Mouse (Mus musculus) heart, postnatal 25 days (tissue): ENCODE results near the gene Olfr507. TPM values are rescaled to one million over a fixed set of nuclear protein-coding genes. Genes with fewer than 3 reads are reported as not detected.
"Not testable (repeated sequence)": the region's sequence is repeated elsewhere in the genome, so short reads cannot be mapped to it uniquely, and the experiment has no call there.

Experiments
- DNase-seq: peaks from one replicate; pipeline ENCODE4 v3.0.0; 2022; ENCODE audit warnings: low spot score
- intact Hi-C: fragments of 180-260 bp; cut with DNase I; formaldehyde crosslinking; loops from one replicate; pipeline ENCODE4 v1.15.1; 2025
- total RNA-seq, 2 experiments: library from RNA; stranded (reverse); gene quantifications; 2 replicates each; pipeline ENCODE4 v1.2.3; 2021

Olfr507 gene
- not detected for total RNA-seq

DNA sequence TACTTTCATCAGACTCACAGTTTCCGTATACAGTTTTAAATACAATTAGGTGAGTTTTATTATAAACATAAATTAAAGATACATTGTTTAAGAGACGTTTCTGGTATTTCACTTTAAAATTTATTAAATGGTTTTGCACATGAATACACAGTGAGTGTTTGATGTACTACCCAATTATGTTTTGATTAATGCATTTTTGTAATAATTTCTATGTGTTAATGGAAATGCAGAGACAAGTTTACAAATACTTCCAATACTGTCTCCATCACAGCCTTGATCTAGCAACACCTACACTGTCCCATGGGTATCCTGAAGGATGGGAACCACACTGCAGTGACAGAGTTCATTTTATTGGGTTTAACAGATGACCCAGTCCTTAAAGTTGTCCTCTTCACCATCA, at the start of gene Olfr507:
Gene Olfr507 (plus strand): TSS at position 301 of the 400 bp plus-strand sequence.
- no peak for DNase-seq
- intact Hi-C loops, result no loop called here

- intact Hi-C loops, result no loop called here
- DNase-seq, result no peak
Observed at GRCm38 (mm10) chr7:108589797-108590196, 31.8 kb upstream of the Olfr507 start.

DNA sequence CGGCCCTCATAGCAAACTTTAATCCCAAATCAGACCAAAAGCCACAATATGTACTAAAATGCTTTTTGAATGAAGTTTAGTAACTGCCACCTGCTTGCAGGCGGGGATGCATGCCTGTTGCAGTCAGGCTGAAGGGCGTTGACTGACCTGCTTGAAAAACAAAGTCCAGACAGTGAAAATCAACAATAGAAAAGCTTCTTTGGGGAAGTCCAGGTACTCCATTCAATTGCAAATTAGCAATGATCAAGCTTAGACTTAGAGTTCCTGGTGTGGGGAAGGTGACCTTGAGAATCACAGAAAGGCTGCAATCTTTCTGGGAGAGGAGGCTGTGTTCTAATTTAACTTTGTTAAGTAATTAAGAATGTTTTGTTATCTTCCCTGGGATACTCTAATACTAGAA, 19.7 kb upstream of the Olfr507 start:
- intact Hi-C loops, DNase-seq: not testable (repeated sequence)

GRCm38 (mm10) chr7:108610487-108610886, 11.1 kb upstream of the Olfr507 start, which contains the start of gene Olfr506:
Gene Olfr506, plus strand, starts transcription at chr7:108610787.
- intact Hi-C loops, result no loop called here
- DNase-seq, result no peak

DNA sequence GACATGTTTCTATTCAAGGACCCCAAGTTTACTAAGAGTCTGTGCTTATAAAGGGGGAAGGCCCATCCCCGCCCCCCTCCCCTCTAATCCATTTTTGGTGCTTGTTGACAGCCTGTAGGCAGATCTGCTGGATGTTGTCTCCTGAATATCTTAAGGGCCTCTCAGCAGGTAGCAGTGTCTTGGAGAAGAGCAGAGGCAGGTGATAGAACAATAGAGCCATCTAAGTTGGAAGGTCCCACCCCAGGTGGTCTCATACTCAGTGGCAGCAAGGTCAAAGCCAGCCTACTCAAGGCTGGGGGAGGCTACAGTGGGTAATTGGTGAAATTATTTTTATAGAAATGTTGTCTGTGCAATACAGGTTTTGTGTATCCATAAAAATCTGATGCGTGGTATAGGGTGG, 7.5 kb upstream of the Olfr507 start:
- intact Hi-C loops, result no loop called here
- DNase-seq, result no peak

DNA sequence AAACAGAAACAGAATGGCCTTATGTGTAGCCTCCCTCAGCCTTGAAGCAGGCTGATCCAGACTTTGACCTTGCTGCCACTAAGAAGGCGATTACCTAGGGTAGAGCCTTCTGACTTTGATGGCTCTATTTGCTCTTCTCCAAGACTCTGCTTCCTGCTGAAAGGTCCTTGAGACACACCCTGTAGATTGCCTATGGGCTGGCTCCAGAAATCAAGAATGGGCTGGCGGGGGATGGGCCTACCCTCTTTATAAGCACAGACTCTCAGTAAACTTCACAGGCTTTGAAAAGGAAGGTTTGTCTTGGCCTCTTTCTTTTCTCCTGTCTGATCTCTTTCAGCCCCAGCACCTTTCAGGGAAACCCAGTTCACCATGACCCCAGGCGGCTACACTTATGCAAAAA, 4.8 kb upstream of the Olfr507 start:
- DNase-seq, intact Hi-C loops: not testable (repeated sequence)

GRCm38 (mm10) chr7:108629694-108630093, 8.1 kb downstream of the Olfr507 start, which contains the start of gene Olfr508:
Gene Olfr508, plus strand, starts transcription at chr7:108629994.
- no peak for DNase-seq
- intact Hi-C loops, result no loop called here

DNA sequence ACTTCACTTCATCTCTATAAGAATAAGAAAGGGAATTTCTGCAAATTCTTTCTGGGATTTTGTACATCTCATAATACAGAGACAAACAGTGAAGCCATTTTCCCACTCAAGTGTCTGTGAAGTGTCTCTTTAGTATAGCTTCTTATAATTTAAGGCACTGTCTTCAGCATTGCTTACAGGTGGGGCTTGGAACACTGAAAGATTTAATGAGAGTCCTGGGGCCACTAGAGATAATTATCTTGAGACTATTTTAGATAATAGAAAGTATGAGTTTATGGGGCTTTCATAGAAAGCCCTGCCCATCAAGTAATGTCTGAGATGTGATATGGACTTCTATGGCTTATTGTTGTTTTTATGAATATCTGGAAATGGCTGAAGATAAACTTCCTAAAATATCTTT, 30.2 kb downstream of the Olfr507 start, which contains the start of gene Olfr509:
Gene Olfr509 (minus strand): TSS at position 101 of the 400 bp plus-strand sequence.
- intact Hi-C loops, result no loop called here
- no peak for DNase-seq

DNA sequence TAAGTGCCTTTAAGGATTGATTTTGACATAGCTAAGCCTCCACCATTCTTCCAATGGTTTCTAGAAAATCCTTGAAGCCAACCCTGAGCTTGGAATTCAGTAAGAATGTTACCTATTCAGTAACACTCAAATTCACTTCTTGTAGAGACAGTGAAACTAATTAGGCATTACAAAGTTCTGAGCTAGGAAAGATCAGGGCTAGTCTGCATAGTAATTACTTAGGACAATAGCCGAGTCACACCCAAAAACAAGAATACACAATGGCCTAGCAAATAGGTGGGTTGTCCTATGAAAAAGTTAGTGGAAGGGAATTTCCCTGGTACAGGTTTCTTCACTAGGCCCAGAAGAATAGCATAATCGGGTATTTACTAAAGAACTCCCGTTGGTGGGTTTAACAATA, 40.8 kb downstream of the Olfr507 start:
- intact Hi-C loops, result no loop called here
- no peak for DNase-seq

DNA sequence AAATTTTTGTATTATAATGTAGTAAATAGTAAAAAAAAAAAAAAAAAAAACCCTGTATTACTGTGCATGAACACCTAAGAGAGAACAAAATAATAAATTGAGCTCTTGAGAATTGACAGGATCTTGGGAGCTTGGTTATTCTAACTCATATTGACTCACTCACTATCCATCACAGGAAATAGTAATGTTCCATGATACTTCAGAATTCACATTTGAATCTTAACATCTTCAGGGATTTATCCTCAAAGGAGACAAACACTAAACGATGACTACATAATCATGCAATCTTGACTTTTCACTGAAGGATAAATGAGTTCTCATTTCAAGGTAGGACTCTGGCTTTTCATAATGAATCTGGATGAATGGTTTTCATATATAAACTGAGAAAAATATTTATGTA, 44.5 kb downstream of the Olfr507 start, which contains the start of gene Olfr510:
Gene Olfr510 (plus strand): TSS at position 301 of the 400 bp plus-strand sequence.
- intact Hi-C loops, result no loop called here
- no peak for DNase-seq

DNA sequence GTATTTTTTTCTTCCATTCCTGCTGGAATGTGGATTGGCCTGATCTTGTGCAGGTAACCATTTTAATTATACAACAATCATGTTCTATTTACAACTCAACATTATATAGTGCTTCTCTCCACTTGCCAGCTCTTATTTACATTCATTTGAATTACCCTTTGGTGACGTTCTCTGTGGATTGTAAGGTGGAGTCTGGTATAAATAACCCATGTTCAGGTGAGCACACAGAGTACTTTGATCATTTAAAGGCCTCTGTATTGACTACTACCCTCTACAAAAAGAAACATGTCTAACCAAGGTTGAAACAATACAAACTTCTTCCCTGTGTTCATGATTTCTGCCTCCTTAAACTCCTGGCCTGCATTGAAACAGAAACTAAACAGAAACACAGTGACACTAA, 49.4 kb downstream of the Olfr507 start:
- intact Hi-C loops, result no loop called here

More for the DNA sequence above, 49.4 kb downstream of the Olfr507 start:
- DNase-seq, result no peak

Other genes with a start within 250 kb of the Olfr507 start
- gene Olfr495, start 228.6 kb upstream of the Olfr507 start, total RNA-seq, result not detected
- gene Olfr497, start 201.4 kb upstream of the Olfr507 start, total RNA-seq, result not detected
- gene Olfr498, start 156.5 kb upstream of the Olfr507 start, total RNA-seq, result not detected
- not detected for gene Olfr502, start 96.7 kb upstream of the Olfr507 start, total RNA-seq
- gene Olfr503, start 77.3 kb upstream of the Olfr507 start, total RNA-seq, result not detected
- gene Olfr504, start 56.0 kb upstream of the Olfr507 start, total RNA-seq, result not detected
- not detected for gene Olfr506, start 11.0 kb upstream of the Olfr507 start, total RNA-seq
- not detected for gene Olfr508, start 8.2 kb downstream of the Olfr507 start, total RNA-seq
- not detected for gene Olfr509, start 30.1 kb downstream of the Olfr507 start, total RNA-seq
- gene Olfr510, start 44.6 kb downstream of the Olfr507 start, total RNA-seq, result not detected
- gene Olfr512, start 91.5 kb downstream of the Olfr507 start, total RNA-seq, result not detected
- gene Olfr513, start 129.2 kb downstream of the Olfr507 start, total RNA-seq, result not detected
- gene Olfr514, start 204.2 kb downstream of the Olfr507 start, total RNA-seq, result not detected
- not detected for gene Olfr516, start 228.7 kb downstream of the Olfr507 start, total RNA-seq